Mouse (Mus musculus): ENCODE measurements at regions not wholly inside any gene's neighbourhood (a gene's known extent, or its start where the extent isn't known, plus 50 kb on each side); places are given as distances from the start of the nearest gene placed in this dataset.

- Histone ChIP-seq H3K4me3 (ENCODE audit: low read depth, low read length) (no peak overlapping the region), H3K27ac (replicated peaks; ENCODE audit: low read depth, low read length) (no peak overlapping the region), H3K4me2 (ENCODE audit: low read depth, severe bottlenecking) (no peak overlapping the region), H3K4me1 (ENCODE audit: control insufficient read depth, insufficient read depth, low read length) (no peaks in the 10 kb centered on the region), H3K27me3 (ENCODE audit: control insufficient read depth, insufficient read depth, low read length) (no peaks in the 10 kb centered on the region), H3K9me3 (ENCODE audit: control insufficient read depth, low read length) (no peaks in the 10 kb centered on the region), H3K9ac (ENCODE audit: low read length) (no peak overlapping the region), H3K36me3 (ENCODE audit: control insufficient read depth, insufficient read depth, low read length) (no peaks in the 10 kb centered on the region)
- WGBS: 66% methylated on average over 6 of the region's 6 CpGs
- DNase-seq (ENCODE audit: low spot score) (no peak), ATAC-seq (ENCODE audit: insufficient number of reproducible peaks, low FRiP score, low TSS enrichment, low read depth) (no peak)
Observed at GRCm38 (mm10) chr2:115449783-115450483, 131.6 kb upstream of the BC052040 start.

- 49% methylated on average over 6 of the region's 6 CpGs for WGBS
- Histone ChIP-seq H3K9me3 (ENCODE audit: control insufficient read depth, low read length) (no peaks in the 10 kb centered on the region), H3K36me3 (ENCODE audit: control insufficient read depth, insufficient read depth, low read length) (no peaks in the 10 kb centered on the region), H3K9ac (ENCODE audit: low read length) (no peak overlapping the region), H3K27ac (replicated peaks; ENCODE audit: low read depth, low read length) (no peak overlapping the region), H3K4me2 (ENCODE audit: low read depth, severe bottlenecking) (no peak overlapping the region), H3K4me3 (ENCODE audit: low read depth, low read length) (no peak overlapping the region), H3K27me3 (ENCODE audit: control insufficient read depth, insufficient read depth, low read length) (no peaks in the 10 kb centered on the region), H3K4me1 (ENCODE audit: control insufficient read depth, insufficient read depth, low read length) (no peaks in the 10 kb centered on the region)
- no peak for DNase-seq (ENCODE audit: low spot score)
- no peak for ATAC-seq (ENCODE audit: insufficient number of reproducible peaks, low FRiP score, low TSS enrichment, low read depth)
Observed at GRCm38 (mm10) chr2:115455593-115455992, 125.9 kb upstream of the BC052040 start.

GRCm38 (mm10) chr2:115456372-115457022 is 125.0 kb upstream of the BC052040 start:
- H3K4me1 ChIP-seq (ENCODE audit: control insufficient read depth, insufficient read depth, low read length): no peaks in the 10 kb centered on the region
- ATAC-seq (ENCODE audit: insufficient number of reproducible peaks, low FRiP score, low TSS enrichment, low read depth) (no peak), DNase-seq (ENCODE audit: low spot score) (no peak)
- 71% methylated on average over 5 of the region's 5 CpGs for WGBS
- H3K36me3 ChIP-seq (ENCODE audit: control insufficient read depth, insufficient read depth, low read length): no peaks in the 10 kb centered on the region
- no peak overlapping the region for H3K9ac ChIP-seq (ENCODE audit: low read length)
- H3K27me3 ChIP-seq (ENCODE audit: control insufficient read depth, insufficient read depth, low read length): no peaks in the 10 kb centered on the region
- H3K27ac ChIP-seq (replicated peaks; ENCODE audit: low read depth, low read length): no peak overlapping the region
- H3K9me3 ChIP-seq (ENCODE audit: control insufficient read depth, low read length): no peaks in the 10 kb centered on the region
- H3K4me3 ChIP-seq (ENCODE audit: low read depth, low read length): no peak overlapping the region
- H3K4me2 ChIP-seq (ENCODE audit: low read depth, severe bottlenecking): no peak overlapping the region

GRCm38 (mm10) chr2:115460028-115460881 is 121.3 kb upstream of the BC052040 start:
- no peak overlapping the region for H3K4me3 ChIP-seq (ENCODE audit: low read depth, low read length)
- DNase-seq (ENCODE audit: low spot score) (no peak), ATAC-seq (ENCODE audit: insufficient number of reproducible peaks, low FRiP score, low TSS enrichment, low read depth) (no peak)
- H3K27ac ChIP-seq (replicated peaks; ENCODE audit: low read depth, low read length): no peak overlapping the region
- no peak overlapping the region for H3K9ac ChIP-seq (ENCODE audit: low read length)
- no peaks in the 10 kb centered on the region for H3K9me3 ChIP-seq (ENCODE audit: control insufficient read depth, low read length)
- H3K4me2 ChIP-seq (ENCODE audit: low read depth, severe bottlenecking): no peak overlapping the region
- H3K36me3 ChIP-seq (ENCODE audit: control insufficient read depth, insufficient read depth, low read length): no peaks in the 10 kb centered on the region
- 71% methylated on average over 5 of the region's 5 CpGs for WGBS
- no peaks in the 10 kb centered on the region for H3K4me1 ChIP-seq (ENCODE audit: control insufficient read depth, insufficient read depth, low read length)
- H3K27me3 ChIP-seq (ENCODE audit: control insufficient read depth, insufficient read depth, low read length): no peaks in the 10 kb centered on the region

- DNase-seq (ENCODE audit: low spot score) (no peak), ATAC-seq (ENCODE audit: insufficient number of reproducible peaks, low FRiP score, low TSS enrichment, low read depth) (no peak)
- no peaks in the 10 kb centered on the region for H3K4me1 ChIP-seq (ENCODE audit: control insufficient read depth, insufficient read depth, low read length)
- WGBS: 88% methylated on average over 1 of the region's 1 CpGs
- H3K36me3 ChIP-seq (ENCODE audit: control insufficient read depth, insufficient read depth, low read length): no peaks in the 10 kb centered on the region
- no peaks in the 10 kb centered on the region for H3K9me3 ChIP-seq (ENCODE audit: control insufficient read depth, low read length)
- no peak overlapping the region for H3K9ac ChIP-seq (ENCODE audit: low read length)
- no peak overlapping the region for H3K27ac ChIP-seq (replicated peaks; ENCODE audit: low read depth, low read length)
- H3K27me3 ChIP-seq (ENCODE audit: control insufficient read depth, insufficient read depth, low read length): no peaks in the 10 kb centered on the region
- no peak overlapping the region for H3K4me3 ChIP-seq (ENCODE audit: low read depth, low read length)
- no peak overlapping the region for H3K4me2 ChIP-seq (ENCODE audit: low read depth, severe bottlenecking)
Observed at GRCm38 (mm10) chr2:115460882-115461151, 120.7 kb upstream of the BC052040 start.

- no peak overlapping the region for H3K9ac ChIP-seq (ENCODE audit: low read length)
- no peaks in the 10 kb centered on the region for H3K4me1 ChIP-seq (ENCODE audit: control insufficient read depth, insufficient read depth, low read length)
- no peak overlapping the region for H3K27ac ChIP-seq (replicated peaks; ENCODE audit: low read depth, low read length)
- no peaks in the 10 kb centered on the region for H3K27me3 ChIP-seq (ENCODE audit: control insufficient read depth, insufficient read depth, low read length)
- H3K36me3 ChIP-seq (ENCODE audit: control insufficient read depth, insufficient read depth, low read length): no peaks in the 10 kb centered on the region
- no peak for ATAC-seq (ENCODE audit: insufficient number of reproducible peaks, low FRiP score, low TSS enrichment, low read depth)
- DNase-seq (ENCODE audit: low spot score): no peak
- no peak overlapping the region for H3K4me2 ChIP-seq (ENCODE audit: low read depth, severe bottlenecking)
- no peak overlapping the region for H3K4me3 ChIP-seq (ENCODE audit: low read depth, low read length)
- WGBS: 31% methylated on average over 4 of the region's 4 CpGs
- no peaks in the 10 kb centered on the region for H3K9me3 ChIP-seq (ENCODE audit: control insufficient read depth, low read length)
Observed at GRCm38 (mm10) chr2:115466170-115466569, 115.3 kb upstream of the BC052040 start.

- 80% methylated on average over 11 of the region's 11 CpGs for WGBS
- Histone ChIP-seq H3K27ac (replicated peaks; ENCODE audit: low read depth, low read length) (no peak overlapping the region), H3K36me3 (ENCODE audit: control insufficient read depth, insufficient read depth, low read length) (no peaks in the 10 kb centered on the region), H3K4me1 (ENCODE audit: control insufficient read depth, insufficient read depth, low read length) (no peaks in the 10 kb centered on the region), H3K27me3 (ENCODE audit: control insufficient read depth, insufficient read depth, low read length) (no peaks in the 10 kb centered on the region), H3K4me3 (ENCODE audit: low read depth, low read length) (no peak overlapping the region), H3K4me2 (ENCODE audit: low read depth, severe bottlenecking) (no peak overlapping the region), H3K9ac (ENCODE audit: low read length) (no peak overlapping the region), H3K9me3 (ENCODE audit: control insufficient read depth, low read length) (no peaks in the 10 kb centered on the region)
- ATAC-seq (ENCODE audit: insufficient number of reproducible peaks, low FRiP score, low TSS enrichment, low read depth): no peak
- no peak for DNase-seq (ENCODE audit: low spot score)
Observed at GRCm38 (mm10) chr2:115467107-115467745, 114.3 kb upstream of the BC052040 start.

GRCm38 (mm10) chr2:115467936-115468335 is 113.6 kb upstream of the BC052040 start:
- no peak overlapping the region for H3K27ac ChIP-seq (replicated peaks; ENCODE audit: low read depth, low read length)
- H3K36me3 ChIP-seq (ENCODE audit: control insufficient read depth, insufficient read depth, low read length): no peaks in the 10 kb centered on the region
- H3K9me3 ChIP-seq (ENCODE audit: control insufficient read depth, low read length): no peaks in the 10 kb centered on the region
- H3K27me3 ChIP-seq (ENCODE audit: control insufficient read depth, insufficient read depth, low read length): no peaks in the 10 kb centered on the region
- H3K9ac ChIP-seq (ENCODE audit: low read length): no peak overlapping the region
- H3K4me2 ChIP-seq (ENCODE audit: low read depth, severe bottlenecking): no peak overlapping the region
- no peak for DNase-seq (ENCODE audit: low spot score)
- no peak overlapping the region for H3K4me3 ChIP-seq (ENCODE audit: low read depth, low read length)
- ATAC-seq (ENCODE audit: insufficient number of reproducible peaks, low FRiP score, low TSS enrichment, low read depth): no peak
- 75% methylated on average over 6 of the region's 6 CpGs for WGBS
- H3K4me1 ChIP-seq (ENCODE audit: control insufficient read depth, insufficient read depth, low read length): no peaks in the 10 kb centered on the region

All from limb, embryonic 11.5 days (tissue).